Mouse (Mus musculus) CH12F3 (cell line): ENCODE measurements around the gene Setdb1.

Source experiments
- in situ Hi-C: fragments of 300-500 bp; cut with MboI; formaldehyde crosslinking; loops from 2 replicates; pipeline ENCODE4 v1.14.3; 2020; ENCODE audit warnings: low sequenced_read_pairs

Gene Setdb1

DNA sequence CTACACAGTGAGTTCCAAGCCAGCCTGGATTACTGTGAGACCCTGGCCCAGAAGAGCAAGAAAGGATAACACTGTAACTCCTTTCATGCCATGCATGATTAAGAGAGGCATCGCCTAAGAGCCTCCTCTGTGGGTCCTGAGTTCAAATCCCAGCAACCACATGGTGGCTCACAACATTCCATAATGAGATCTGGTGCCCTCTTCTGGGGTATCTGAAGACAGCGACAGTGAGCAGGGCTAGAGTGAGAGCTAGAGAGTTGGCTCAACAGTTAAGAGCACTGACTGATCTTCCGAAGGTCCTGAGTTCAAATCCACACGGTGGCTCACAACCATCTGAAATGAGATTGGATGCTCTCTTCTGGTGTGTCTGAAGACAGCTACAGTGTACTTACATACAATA is 82.5 kb downstream of the Setdb1 start:
- in situ Hi-C loops: no loop called here
